Mouse (Mus musculus) right cerebral cortex, postnatal 10 days (tissue): Measurements from ENCODE around the gene Xrcc4.
"Not testable (repeated sequence)": the region's sequence is repeated elsewhere in the genome, so short reads cannot be mapped to it uniquely, and the experiment has no call there.

ENCODE experiments used
- DNase-seq, 2 experiments: peaks; one replicate each; pipeline ENCODE4 v3.0.0; 2021; ENCODE audit warnings: low spot score in 2 of 2

The Xrcc4 gene

GRCm38 (mm10) chr13:90088962-90089824 is at the start of gene Xrcc4, which contains the start of gene Tmem167:
Xrcc4 (minus strand) TSS chr13:90089608.
Tmem167 (plus strand) TSS chr13:90089123.
- DNase-seq = peak; percentile 99

- DNase-seq = peak; percentile 82 to 86
Observed at GRCm38 (mm10) chr13:90136156-90136910, 46.9 kb upstream of the Xrcc4 start.

- no peak for DNase-seq
Observed at GRCm38 (mm10) chr13:90111681-90112080, 22.3 kb upstream of the Xrcc4 start.

GRCm38 (mm10) chr13:90108746-90109145 is 19.3 kb upstream of the Xrcc4 start:
- not testable (repeated sequence) for DNase-seq

GRCm38 (mm10) chr13:90106139-90106538 is 16.7 kb upstream of the Xrcc4 start:
- no peak for DNase-seq

GRCm38 (mm10) chr13:90101514-90101913 is 12.1 kb upstream of the Xrcc4 start:
- no peak for DNase-seq

- DNase-seq = no peak
Observed at GRCm38 (mm10) chr13:90089825-90090183, 396 bp upstream of the Xrcc4 start.

- DNase-seq = no peak
Observed at GRCm38 (mm10) chr13:90061877-90062276, 27.5 kb downstream of the Xrcc4 start.

GRCm38 (mm10) chr13:90052408-90052807 is 37.0 kb downstream of the Xrcc4 start:
- no peak for DNase-seq

- no peak for DNase-seq
Observed at GRCm38 (mm10) chr13:90051735-90052134, 37.7 kb downstream of the Xrcc4 start.

- no peak for DNase-seq
Observed at GRCm38 (mm10) chr13:90039613-90040012, 49.8 kb downstream of the Xrcc4 start.

- no peak for DNase-seq
Observed at GRCm38 (mm10) chr13:90032977-90033376, 56.4 kb downstream of the Xrcc4 start.

GRCm38 (mm10) chr13:90032523-90032922 is 56.9 kb downstream of the Xrcc4 start:
- no peak for DNase-seq

- no peak for DNase-seq
Observed at GRCm38 (mm10) chr13:90030911-90031310, 58.5 kb downstream of the Xrcc4 start.

GRCm38 (mm10) chr13:90012620-90013019 is 76.8 kb downstream of the Xrcc4 start:
- no peak for DNase-seq

GRCm38 (mm10) chr13:90012198-90012597 is 77.2 kb downstream of the Xrcc4 start:
- no peak for DNase-seq

- peak in 1 of 2 experiments; percentile 22 for DNase-seq
Observed at GRCm38 (mm10) chr13:90011129-90011528, 78.3 kb downstream of the Xrcc4 start.

- no peak for DNase-seq
Observed at GRCm38 (mm10) chr13:90009786-90010185, 79.6 kb downstream of the Xrcc4 start.

- no peak for DNase-seq
Observed at GRCm38 (mm10) chr13:90005561-90005960, 83.8 kb downstream of the Xrcc4 start.

- DNase-seq = no peak
Observed at GRCm38 (mm10) chr13:89997531-89997930, 91.9 kb downstream of the Xrcc4 start.

- no peak for DNase-seq
Observed at GRCm38 (mm10) chr13:89986087-89986486, 103.3 kb downstream of the Xrcc4 start.

- no peak for DNase-seq
Observed at GRCm38 (mm10) chr13:89970940-89971339, 118.5 kb downstream of the Xrcc4 start.

- DNase-seq = no peak
Observed at GRCm38 (mm10) chr13:89968671-89969070, 120.7 kb downstream of the Xrcc4 start.
